Mouse (Mus musculus) gastrocnemius, postnatal 25 days (tissue): ENCODE results near the gene Pard3b. TPM values are rescaled to one million over a fixed set of nuclear protein-coding genes. Genes with fewer than 3 reads are reported as not detected.

Experiments
- DNase-seq: peaks from one replicate; pipeline ENCODE4 v3.0.0; 2022
- total RNA-seq, 2 experiments: library from RNA; stranded (reverse); gene quantifications; 1 replicate in 1 of 2; 2 replicates in 1 of 2; pipeline ENCODE4 v1.2.3; 2021

The Pard3b gene
- total RNA-seq, 2 experiments from 2014 or later, result 5.6 to 7.0 TPM

DNA sequence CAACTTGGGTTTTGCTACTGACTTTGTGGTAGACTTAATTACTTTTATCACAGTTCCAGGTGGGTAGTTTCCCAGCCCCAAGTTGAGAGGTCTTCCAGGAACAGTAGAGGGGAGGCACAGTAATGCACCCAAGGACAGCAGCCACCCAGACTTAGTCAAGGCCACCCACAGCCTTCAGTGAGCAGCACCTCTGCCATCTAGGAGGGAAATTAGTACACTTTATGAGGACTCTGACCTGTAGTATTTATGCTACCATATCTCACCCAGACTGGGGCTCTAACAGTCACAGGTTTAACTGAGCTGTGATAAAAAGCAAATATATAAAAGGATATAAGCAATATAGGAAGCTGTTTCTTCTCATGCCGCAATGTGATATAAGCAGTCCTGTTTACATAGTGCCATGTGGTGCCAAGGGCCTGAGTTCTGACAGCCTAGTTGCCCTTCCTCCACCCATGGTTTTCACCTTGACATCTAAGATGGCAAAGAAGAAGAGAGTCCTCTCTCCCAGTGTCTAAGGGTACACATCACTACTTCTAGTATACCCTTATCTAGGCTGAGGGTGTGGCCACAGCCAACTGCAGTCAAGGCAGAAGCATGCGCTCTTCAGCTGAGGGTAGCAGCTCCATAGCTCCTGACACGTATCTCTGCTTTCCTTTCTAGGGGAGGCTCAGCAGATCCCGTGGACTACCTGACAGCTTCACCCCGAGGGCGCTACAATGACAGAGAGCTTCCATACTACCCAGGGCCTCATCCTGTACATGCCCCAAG, 998.5 kb downstream of the Pard3b start:
- DNase-seq, result no peak

DNA sequence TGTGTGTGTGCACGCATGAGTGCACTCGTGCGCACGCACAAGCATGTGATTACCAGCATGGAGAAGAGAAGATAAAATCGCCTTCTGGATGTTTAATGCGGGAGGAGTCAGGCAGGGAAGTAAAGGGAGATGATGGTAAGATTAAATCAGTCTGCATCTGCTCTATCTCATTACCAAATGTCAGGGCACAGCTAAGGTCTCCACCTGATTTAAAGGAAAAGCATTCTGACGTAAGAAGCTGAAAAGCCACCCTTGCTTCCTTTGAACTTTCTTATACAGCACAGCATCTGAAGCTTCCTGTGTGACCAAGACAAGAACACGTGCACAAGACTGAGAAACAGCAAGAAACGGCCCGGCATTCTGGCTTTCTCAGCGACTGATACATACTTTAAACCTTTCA, 1000.4 kb downstream of the Pard3b start:
- DNase-seq, result no peak

DNA sequence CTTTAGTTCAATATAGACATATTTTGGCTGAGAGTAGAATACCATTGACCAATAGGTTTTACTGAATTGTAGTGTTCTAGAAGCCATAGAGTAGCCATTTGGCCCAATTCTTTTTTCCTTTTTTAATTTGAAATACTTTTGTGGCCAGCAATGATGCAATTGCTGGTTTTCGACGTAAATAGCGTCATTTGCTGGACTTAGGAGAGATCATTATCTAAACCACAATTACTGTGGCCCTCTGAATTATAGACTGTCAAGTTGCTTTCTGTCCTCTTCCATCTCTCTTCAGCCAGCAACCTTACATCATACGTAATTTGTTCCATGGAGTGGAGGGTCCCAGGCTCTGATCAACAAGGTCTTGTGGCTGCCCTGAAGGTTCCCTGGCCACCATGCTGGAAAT, 1000.8 kb downstream of the Pard3b start:
- DNase-seq, result no peak

DNA sequence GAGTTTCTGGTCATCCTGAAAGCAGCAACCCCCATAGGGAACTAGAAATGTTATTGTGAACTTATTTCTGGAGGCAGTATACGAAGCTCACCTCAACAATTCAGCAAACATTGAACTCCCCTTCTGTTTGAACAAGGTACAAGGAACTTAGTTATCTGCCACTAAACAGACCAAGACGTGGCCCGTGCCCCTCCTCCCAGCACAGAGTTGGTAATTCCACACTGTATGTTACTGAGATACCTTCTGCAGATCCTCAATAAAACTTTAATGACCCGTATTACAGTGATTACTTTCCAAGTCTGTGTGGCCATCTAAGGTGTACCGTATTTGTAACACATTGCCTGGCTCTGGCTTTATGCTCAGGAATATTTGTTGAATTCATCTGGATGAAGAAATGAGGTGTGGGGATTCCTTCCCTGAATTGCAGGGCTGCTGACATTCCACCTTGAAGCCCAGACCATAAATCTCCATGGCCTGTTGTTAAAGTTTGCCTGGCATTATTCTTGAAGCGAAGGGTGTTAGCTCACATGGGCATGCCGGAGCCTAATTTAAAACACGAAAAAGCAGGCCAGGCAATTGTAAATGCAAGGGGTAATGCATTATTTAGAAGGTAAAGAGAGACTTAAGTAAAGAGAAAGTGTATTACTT, 1006.1 kb downstream of the Pard3b start:
- no peak for DNase-seq

DNA sequence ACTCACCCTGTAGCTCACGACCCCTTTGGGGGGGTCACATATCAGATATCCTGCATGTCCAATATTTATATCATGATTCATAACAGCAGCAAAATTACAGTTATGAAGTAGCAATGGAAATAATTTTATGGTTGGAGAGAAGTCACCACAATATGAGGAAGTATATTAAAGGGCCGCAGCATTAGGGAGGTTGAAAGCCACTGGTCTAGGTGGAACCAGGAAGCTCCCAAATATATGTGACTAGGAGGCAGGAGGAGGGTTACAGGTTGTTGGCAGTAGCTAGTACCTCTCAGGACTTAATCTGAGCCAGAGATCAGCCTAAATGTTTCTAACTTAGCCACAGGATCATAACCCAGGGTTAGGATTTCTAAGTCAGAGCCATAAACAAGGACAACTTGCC, 1008.2 kb downstream of the Pard3b start:
- DNase-seq, result no peak

DNA sequence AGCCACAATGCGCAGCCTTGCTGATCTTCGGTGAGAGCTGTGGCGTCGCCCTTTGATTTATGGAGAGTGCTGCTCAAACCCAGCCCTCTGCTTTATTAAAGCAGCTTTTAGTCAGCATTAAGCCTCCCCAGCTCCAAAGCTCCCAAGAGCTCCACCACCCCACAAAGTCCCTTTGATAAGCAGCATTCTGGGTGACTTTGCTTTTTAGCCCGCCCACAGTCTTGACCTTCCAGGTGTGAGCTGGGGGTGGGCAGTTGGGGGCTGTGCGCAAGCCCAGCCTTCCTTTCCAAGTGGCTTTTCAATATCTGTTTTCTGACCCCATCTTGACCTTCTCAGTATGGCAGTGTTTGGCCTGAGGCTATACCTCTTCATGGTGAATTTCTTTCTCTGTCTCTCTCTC, 1009.5 kb downstream of the Pard3b start:
- DNase-seq, result no peak

DNA sequence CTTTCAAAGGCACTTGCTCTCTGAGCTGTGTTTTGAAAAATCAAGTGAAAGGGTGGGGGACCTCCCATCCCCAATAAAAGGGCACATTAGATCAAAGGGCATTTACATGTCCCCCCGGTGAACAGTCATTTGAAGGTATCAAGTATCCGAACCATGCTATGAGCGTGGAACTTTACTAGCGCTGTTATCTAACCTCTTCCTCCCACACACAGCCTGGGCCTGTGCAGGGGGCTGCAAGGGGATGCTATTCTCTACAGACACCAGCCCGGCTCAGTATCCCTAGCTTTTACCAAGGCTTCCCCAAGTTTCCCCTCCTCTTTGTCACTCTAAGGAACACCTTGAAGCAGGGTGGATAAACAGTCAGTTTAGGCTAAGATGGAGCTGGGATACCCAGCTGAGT, 1010.0 kb downstream of the Pard3b start:
- DNase-seq, result no peak

DNA sequence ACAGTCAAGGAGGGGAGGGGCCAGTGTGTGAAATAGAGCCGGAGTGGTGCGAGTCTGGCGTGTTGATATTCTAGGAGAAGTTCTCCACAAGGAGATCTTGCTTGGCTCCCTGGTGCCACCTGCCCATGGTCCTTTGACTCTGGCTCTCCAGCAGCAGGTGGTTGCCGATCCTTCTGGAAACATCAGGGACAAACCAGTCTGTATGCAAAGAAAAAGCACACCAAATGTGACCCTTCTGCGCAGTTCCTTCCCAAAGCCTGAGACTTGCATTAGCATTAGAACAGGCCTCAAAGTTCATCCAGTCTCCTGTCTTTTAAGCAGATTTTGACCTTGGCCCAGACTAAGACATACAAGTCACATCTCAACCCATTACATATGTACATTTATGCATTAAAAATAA, 1011.9 kb downstream of the Pard3b start:
- no peak for DNase-seq

DNA sequence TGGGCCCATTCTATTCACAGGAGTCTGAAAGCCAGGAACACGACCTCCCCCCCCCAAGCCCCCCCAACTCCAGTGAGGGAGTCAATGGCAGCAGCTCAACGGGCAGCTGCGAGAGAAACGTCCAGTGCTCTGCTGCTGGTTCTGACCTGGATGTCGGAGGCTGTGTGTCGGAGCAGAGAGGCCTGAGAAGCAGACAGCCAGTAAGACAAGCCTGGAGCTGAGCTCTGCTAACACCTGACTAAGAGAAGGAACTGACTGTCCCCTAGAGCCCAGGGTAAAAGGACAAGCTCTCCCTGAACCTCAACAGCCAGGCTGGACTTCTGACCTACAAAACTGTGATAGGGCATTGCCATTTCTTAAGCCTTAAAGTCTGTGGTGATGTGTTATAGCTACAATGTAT, 1015.8 kb downstream of the Pard3b start:
- DNase-seq, result no peak

DNA sequence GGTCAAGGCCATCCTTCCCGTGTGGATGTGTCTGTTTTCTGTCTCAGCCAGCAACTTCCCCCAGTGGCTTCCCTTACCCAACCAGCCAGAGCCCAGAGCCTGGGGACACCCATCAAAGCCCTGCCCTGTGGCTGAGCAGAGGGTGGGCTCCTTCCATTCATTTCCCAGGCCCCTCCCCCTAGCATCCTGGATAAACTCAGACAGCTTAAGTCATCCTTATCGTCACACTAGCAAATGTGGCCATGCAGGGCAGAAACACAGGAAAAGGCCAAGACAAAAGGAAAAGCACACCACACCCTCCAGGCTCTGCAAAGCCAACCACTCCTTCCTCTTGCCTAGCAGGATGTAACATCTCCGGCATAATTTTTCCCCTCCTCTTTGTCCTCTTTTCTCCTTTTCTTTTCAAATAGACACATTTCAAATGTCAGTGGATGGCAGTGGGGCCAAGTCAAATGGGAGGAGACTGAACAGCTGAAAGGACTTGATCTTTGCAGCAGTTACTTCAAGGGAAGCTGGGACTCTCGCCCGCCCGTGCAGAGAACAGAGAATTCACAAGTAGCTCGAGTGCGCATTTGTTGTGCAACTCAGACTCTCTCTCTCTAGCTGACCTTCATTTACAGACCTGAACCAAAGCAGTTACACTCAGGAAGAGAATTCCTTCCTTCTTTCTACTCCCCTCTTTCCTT, 1026.5 kb downstream of the Pard3b start:
- DNase-seq, result peak; percentile 26

DNA sequence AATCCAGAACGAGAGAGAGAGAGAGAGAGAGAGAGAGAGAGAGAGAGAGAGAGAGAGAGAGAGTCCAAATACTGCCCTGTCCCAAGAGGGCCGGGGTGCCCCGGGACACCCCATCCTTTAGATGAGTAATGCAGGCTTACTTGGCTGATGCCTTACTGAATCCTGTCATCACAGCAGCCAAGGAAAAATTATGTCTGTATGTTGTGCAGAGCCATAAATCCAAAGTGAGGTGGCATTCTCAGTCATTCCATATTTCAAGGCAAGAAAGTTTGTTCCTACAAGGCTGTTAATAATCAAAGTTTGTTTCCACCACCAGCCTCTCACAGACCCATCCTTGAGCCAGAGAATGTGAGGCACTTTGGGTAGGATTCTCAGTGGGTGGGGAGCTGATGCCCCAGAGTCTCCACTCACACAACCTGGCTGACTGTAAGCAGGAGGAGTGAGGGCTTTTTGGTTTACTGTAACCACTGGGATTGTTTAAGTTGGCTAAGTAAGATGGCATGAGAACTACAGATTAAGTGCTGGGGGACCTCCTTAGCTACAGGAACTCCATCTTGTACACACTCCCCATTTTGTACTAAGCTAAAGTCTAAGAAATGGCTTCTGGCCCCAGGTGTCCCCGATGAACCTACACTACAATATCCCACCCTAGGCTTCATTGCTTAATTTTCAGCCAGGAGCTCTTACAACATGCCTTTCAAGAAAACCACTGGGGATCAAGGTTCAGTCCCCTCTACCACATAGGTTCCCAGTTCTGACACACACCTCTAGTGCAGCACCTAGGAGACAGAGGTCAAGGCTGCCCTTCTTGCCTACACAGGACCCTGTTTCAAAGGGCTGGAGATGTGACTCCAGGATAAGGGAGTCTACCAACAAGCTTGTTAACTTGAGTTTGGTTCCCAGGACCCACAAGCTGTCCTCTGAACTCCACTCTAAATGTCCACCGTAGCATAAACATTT, 1027.4 kb downstream of the Pard3b start:
- DNase-seq, result no peak

DNA sequence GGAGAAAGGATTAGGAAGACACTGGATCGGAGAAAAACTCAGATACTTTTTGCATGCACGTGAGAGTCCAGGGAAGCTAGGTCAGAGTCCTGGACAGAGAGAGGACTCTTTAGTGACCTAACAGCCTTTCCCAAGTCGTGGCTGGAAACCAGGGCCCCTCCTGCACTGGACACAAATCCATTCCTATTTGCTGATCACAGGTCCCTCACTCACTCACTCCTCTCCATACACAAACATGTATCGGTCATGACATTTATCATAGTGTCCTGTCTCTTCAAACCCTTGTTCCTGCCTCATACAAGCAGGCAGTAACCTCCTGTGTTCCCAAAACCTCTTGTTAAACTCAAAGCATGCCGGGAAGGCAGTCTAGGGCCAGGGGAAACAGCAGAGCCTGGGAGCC, 1028.2 kb downstream of the Pard3b start:
- no peak for DNase-seq

DNA sequence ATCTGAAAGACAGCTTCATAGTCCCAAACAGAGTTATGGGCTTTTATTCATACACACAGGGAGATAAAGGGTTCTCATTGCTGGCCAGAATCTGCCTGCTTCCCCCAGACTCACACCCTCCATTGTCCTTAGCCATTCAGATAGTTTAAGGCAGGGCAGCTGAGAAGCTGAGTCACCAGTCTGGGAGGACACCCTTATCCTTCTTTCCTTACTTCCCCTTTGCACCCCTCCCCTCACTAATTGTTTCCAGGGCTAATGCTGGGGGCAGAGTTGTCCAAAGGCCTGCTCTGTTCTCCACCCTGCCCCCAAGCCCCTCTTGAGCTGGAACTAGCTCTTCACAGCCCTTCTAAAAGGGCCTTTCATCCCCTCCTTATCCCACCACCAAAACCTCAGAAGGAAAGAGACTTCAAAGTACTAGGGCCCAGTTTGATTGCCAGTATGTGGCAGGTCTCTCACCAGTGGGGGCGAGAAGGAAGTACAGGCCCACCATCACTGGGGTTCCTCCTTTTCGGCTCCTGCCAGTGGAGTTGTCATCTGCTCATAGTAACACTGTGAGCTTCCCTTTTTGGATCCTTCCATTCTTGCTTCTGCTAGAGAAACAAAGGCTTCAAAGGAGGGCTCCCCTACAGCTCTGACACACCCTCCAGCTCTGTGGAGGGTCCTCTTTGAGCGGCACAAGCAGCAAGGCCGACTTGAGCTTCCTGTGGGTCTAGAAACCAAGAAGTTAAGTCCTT, 1040.2 kb downstream of the Pard3b start:
- DNase-seq, result no peak

DNA sequence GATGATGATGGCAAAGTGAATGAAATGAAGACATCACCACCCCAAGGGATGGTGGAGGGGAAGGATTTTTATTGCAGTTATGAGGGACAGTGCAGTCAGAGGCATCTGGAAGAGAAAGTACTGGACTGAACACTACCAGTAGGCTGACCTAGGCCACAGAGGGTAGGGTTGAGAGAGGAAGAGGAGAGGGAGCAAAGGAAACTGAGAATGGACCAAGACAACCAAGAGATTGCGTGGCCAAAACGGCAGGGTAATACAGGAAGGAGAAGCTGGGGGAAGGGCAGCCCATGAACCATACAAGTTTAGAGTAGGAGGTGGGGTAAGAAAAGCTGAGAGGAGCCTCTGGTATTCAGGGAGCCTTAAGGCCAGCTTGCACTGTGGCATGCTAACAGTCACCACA, 1040.8 kb downstream of the Pard3b start:
- no peak for DNase-seq

DNA sequence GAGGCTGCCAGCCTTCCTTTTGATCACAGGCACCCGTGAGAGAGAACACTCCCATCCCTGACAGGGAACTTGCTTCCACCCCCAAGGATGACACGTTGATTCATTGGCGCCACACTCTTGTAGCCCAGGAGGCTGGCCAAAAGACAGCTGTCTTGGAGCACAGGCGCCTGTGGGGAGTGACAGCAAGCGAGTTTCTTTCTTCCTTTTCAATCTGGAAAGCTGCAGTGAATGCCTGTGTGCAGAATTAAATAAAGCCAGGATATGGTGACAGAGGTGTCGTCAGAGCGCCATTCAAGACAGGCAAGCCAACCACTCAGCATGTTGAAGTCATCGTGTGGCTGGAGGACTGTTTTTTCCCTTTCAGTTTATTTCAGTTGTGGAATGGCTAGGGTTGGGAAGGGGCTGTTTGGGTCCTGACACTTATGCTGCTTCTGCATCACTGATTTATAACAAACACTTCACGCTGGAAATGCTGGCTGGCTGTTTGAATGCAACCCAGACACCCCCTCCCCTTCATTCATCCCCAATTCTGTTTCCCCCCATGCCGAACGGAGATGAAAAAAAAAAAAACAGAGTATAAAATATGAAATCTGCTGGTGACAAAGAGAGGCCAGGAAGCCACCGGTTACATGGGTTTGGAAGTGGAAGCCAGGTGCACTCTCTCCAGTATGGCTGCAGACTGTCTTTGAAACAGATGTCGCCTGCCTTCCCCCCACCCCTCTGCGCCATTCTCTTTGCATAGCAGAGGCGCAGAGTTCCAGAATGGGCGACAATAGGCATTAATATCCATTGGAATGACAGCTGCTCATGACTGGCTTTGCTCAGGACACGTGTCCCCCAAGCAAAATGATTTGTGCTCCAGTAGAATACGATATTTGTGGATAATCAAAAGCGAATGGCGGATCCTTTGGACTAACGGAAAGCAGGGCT, 1044.1 kb downstream of the Pard3b start:
- no peak for DNase-seq

DNA sequence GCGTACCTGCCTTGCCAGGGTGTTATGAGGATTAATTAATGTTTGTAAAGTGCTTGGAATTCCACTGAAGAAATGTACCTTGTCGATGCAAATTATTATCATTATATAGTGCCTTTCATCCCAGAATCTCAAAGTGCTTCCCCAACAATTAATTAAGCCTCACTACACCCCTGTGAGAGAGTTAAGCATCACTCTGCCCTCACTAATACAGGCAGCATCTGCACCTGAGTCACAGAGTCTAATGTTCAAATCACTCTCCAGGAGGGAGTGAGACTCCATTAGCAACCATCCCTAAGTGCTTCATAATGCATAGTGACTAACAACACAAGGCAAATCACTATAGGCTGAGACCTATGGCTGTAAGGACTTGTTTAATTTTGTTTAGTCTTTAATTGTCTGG, 1044.9 kb downstream of the Pard3b start:
- DNase-seq, result no peak

DNA sequence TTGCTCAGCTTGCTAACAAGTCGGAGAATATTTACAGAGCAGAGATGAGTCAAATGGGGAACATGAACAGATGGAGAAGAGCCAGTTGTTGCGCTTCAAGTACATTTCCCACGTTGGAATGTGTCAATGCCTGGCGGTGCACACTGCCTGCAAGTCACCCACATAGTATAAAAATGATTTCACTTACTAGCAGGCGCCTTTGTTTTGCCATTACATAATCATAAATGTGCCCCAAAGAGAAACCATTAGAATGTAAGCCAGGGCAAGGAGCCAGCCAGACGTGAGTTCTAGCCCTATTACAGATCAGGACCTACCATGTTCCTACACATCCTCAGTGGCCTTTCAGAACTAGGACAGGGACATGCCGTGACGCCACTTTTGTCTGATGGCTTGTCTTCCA, 1048.9 kb downstream of the Pard3b start:
- no peak for DNase-seq

DNA sequence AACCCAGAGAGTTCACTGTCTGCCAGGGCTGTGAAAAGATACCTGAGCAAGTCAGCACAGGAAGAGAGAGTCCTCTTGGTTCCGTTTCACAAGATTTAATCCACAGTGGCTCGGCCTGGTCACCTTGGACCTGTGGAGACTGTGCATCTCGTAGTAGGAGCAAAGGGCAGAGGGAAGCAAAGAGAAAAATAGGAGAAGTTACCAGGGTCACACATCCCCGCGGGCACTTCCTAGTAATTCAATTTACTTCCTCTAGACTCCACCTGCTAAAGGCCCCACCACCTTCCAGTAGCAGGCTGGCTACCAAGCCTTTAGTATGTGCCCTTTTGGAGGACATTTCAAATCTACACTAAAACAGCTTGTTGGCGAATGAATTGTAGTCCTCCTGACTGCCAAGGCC, 1052.6 kb downstream of the Pard3b start:
- no peak for DNase-seq
